Mouse (Mus musculus) CH12.LX (cell line): ENCODE measurements around the gene Efemp2. TPM values are rescaled to one million over a fixed set of nuclear protein-coding genes. Genes with fewer than 3 reads are reported as not detected.

Experiments used
- DNase-seq: peaks from one replicate; pipeline ENCODE4 v3.0.0-alpha.2; 2013; ENCODE audit errors: extremely low read depth
- H3K27ac ChIP-seq: 2 replicates; pipeline ENCODE4 v1.5.1; 2012; ENCODE audit warnings: low read depth, mild to moderate bottlenecking, control low read depth, moderate library complexity; ENCODE audit not compliant: insufficient read depth
- H3K27me3 ChIP-seq: replicated peaks from 2 replicates; pipeline ENCODE3; 2012; ENCODE audit warnings: inconsistent platforms
- H3K36me3 ChIP-seq, 2 experiments: replicated peaks in 1 of 2; 2 replicates each; pipeline versions ENCODE3 to v1.6.1; 2012; ENCODE audit warnings: inconsistent platforms in 1 of 2, low read length in 1 of 2, mild to moderate bottlenecking in 1 of 2, mixed read lengths in 1 of 2, moderate library complexity in 1 of 2; ENCODE audit not compliant: control insufficient read depth in 1 of 2, insufficient read depth in 1 of 2
- H3K4me1 ChIP-seq, 2 experiments: 2 replicates each; pipeline ENCODE4 v1.6.1; 2012; ENCODE audit warnings: inconsistent platforms in 1 of 2, moderate library complexity in 1 of 2; ENCODE audit not compliant: insufficient read depth in 2 of 2, control insufficient read depth in 1 of 2
- H3K4me2 ChIP-seq: 2 replicates; pipeline ENCODE4 v1.6.1; 2012; ENCODE audit warnings: low read depth, mild to moderate bottlenecking, control low read depth; ENCODE audit not compliant: poor library complexity, insufficient read depth, severe bottlenecking
- H3K4me3 ChIP-seq, 3 experiments: fragments of 150-350 bp in 1 of 3; sonication (generic) in 1 of 3; replicated peaks in 1 of 3; 2 replicates each; pipeline versions ENCODE3 to v1.5.1; 2011 to 2012; ENCODE audit warnings: low read depth in 2 of 3, low read length in 2 of 3, mild to moderate bottlenecking in 2 of 3, moderate library complexity in 2 of 3, control low read depth in 1 of 3, improper control_type of control experiment in 1 of 3, inconsistent platforms in 1 of 3, mixed read lengths in 1 of 3; ENCODE audit not compliant: poor library complexity in 1 of 3
- H3K79me2 ChIP-seq: replicated peaks from 2 replicates; pipeline ENCODE4 v1.6.1; 2012; ENCODE audit warnings: mild to moderate bottlenecking, moderate library complexity; ENCODE audit not compliant: control insufficient read depth, poor library complexity, insufficient read depth, severe bottlenecking; ENCODE audit errors: extremely low read depth
- H3K9ac ChIP-seq: 2 replicates; pipeline ENCODE4 v1.6.1; 2012; ENCODE audit warnings: low read depth, mild to moderate bottlenecking, control low read depth, moderate library complexity; ENCODE audit not compliant: insufficient read depth
- H3K9me3 ChIP-seq: replicated peaks from 2 replicates; pipeline ENCODE3; 2012; ENCODE audit warnings: low read length, inconsistent platforms, mixed read lengths
- BHLHE40 ChIP-seq: IDR thresholded peaks from 2 replicates; pipeline ENCODE4 v1.6.1; 2011; ENCODE audit warnings: mild to moderate bottlenecking, low read depth, low read length, improper control_type of control experiment
- CHD1 ChIP-seq: IDR thresholded peaks from 2 replicates; pipeline ENCODE4 v1.6.1; 2012; ENCODE audit warnings: low read depth, low read length, improper control_type of control experiment, inconsistent platforms
- EP300 ChIP-seq: IDR thresholded peaks from 2 replicates; pipeline ENCODE4 v1.6.1; 2011; ENCODE audit warnings: low read length, improper control_type of control experiment
- HCFC1 ChIP-seq: IDR thresholded peaks from 2 replicates; pipeline ENCODE4 v1.6.1; 2012; ENCODE audit warnings: low read depth, mild to moderate bottlenecking, inconsistent platforms, low read length, improper control_type of control experiment
- IRF4 ChIP-seq: IDR thresholded peaks from 2 replicates; pipeline ENCODE4 v1.6.1; 2014; ENCODE audit warnings: low read depth, mild to moderate bottlenecking, inconsistent platforms, low read length, improper control_type of control experiment
- KAT2A ChIP-seq: IDR thresholded peaks from 2 replicates; pipeline ENCODE4 v1.6.1; 2012; ENCODE audit warnings: low read length, improper control_type of control experiment, inconsistent platforms; ENCODE audit not compliant: insufficient replicate concordance
- MYC ChIP-seq: IDR thresholded peaks from 2 replicates; pipeline ENCODE4 v1.6.1; 2011; ENCODE audit warnings: low read depth, mild to moderate bottlenecking, improper control_type of control experiment, low read length
- NRF1 ChIP-seq: IDR thresholded peaks from 2 replicates; pipeline ENCODE4 v1.6.1; 2014; ENCODE audit warnings: low read depth, mild to moderate bottlenecking, inconsistent platforms, low read length, improper control_type of control experiment, moderate library complexity
- PAX5 ChIP-seq: IDR thresholded peaks from 2 replicates; pipeline ENCODE4 v1.6.1; 2012; ENCODE audit warnings: low read length, inconsistent platforms, mixed read lengths
- POLR2AphosphoS2 ChIP-seq: IDR thresholded peaks from 2 replicates; pipeline ENCODE4 v1.6.1; 2011; ENCODE audit warnings: low read depth, low read length, improper control_type of control experiment
- SIN3A ChIP-seq: IDR thresholded peaks from 2 replicates; pipeline ENCODE4 v1.6.1; 2012; ENCODE audit warnings: low read length, improper control_type of control experiment, inconsistent platforms
- UBTF ChIP-seq: IDR thresholded peaks from 2 replicates; pipeline ENCODE4 v1.6.1; 2012; ENCODE audit warnings: low read depth, mild to moderate bottlenecking, inconsistent platforms, low read length, improper control_type of control experiment, moderate library complexity
- ZC3H11A ChIP-seq: IDR thresholded peaks from 2 replicates; pipeline ENCODE4 v1.6.1; 2012; ENCODE audit warnings: low read depth, mild to moderate bottlenecking, inconsistent platforms, low read length, improper control_type of control experiment
- ZKSCAN1 ChIP-seq: IDR thresholded peaks from 2 replicates; pipeline ENCODE4 v1.6.1; 2012; ENCODE audit warnings: low read depth, inconsistent platforms, low read length, improper control_type of control experiment, borderline replicate concordance
- dilution Hi-C: fragments of 300-500 bp; cut with MboI; formaldehyde crosslinking; loops from 2 replicates; pipeline ENCODE4 v1.14.3; 2020; ENCODE audit warnings: low sequenced_read_pairs; ENCODE audit not compliant: extremely low pct_unique_long_range_greater_than_20kb, extremely low pct_ligation_motif_present
- in situ Hi-C: fragments of 300-500 bp; cut with MboI; formaldehyde crosslinking; loops from 3 replicates; pipeline ENCODE4 v1.14.3; 2019; ENCODE audit warnings: low sequenced_read_pairs, low pct_ligation_motif_present, low pct_unique_long_range_greater_than_20kb, mixed read lengths
- polyA plus RNA-seq: library from polyadenylated mRNA; unstranded; fragments of >175 nt; gene quantifications from 2 replicates; pipeline ENCODE4 v1.2.1, GENCODE M21; 2012; ENCODE audit warnings: low read depth; ENCODE audit not compliant: insufficient read length
- total RNA-seq, 2 experiments: library from RNA; depleted of rRNA; stranded (reverse); fragments of 300-350 nt in 1 of 2; fragments of >200 nt in 1 of 2; gene quantifications; 2 replicates each; pipeline ENCODE4 v1.2.3; 2012 to 2014

Gene Efemp2
- total and polyA plus RNA-seq, 3 experiments, result 0.50 to 0.51 TPM; not detected in 1

DNA sequence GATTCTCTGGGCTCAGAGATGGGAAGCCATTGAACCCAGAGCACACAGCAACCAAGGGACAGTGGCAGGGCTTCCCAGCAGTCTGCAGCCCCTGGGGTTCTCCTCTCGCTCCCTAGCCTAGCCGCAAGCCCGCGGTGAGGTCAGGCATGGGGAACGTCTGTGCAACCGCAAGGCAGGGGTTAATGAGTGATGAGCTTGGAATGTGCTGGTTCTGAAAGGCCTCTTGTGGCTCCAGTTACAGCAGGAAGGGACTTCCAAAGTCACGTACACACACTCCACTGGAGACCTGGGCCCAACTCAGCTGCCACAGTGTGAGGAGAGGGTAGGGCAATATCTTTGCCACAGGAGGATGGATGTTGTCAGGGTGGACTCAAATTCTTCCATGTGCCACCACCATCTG lies 28.8 kb upstream of the Efemp2 start:
- Histone ChIP-seq H3K79me2 (no peaks in the 10 kb centered on the region), H3K9ac (no peak overlapping the region), H3K27me3 (peaks cover 50% of the 10 kb centered on the region), H3K4me3 (no peak overlapping the region), H3K27ac (no peak overlapping the region), H3K4me2 (no peak overlapping the region), H3K36me3 (no peaks in the 10 kb centered on the region), H3K9me3 (peaks cover 9% of the 10 kb centered on the region), H3K4me1 (peaks cover 9 to 20% of the 10 kb centered on the region in 2 experiments)
- dilution Hi-C loops (no loop called here), in situ Hi-C loops (no loop called here)
- TF ChIP-seq PAX5 (no peak), ZC3H11A (no peak), MYC (no peak), BHLHE40 (no peak), POLR2AphosphoS2 (no peak), EP300 (no peak), KAT2A (no peak), IRF4 (no peak)
- DNase-seq, result no peak

DNA sequence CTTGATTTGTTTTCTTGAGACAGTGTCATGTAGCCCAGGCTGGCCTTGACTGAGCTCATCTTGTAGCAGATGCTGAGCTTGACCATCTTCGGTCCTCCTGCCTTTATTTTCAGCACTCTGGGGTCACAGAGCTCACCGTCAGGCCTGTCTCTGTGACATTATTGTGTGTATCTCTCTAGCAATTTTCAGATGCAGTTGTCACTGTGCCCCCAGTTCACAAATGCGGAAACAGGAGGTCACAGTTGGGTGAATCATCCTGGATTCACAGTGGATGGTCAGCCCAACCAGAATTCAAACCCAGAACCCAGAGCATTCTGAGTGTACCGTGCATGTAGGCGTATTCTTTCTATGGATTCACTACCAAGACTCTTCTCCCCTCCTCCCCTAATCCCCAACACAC lies 28.0 kb upstream of the Efemp2 start:
- no peak for DNase-seq
- H3K36me3 ChIP-seq, result no peaks in the 10 kb centered on the region
- H3K4me1 ChIP-seq, result peaks cover 9 to 20% of the 10 kb centered on the region in 2 experiments
- no peaks in the 10 kb centered on the region for H3K79me2 ChIP-seq
- no peak overlapping the region for H3K4me2 ChIP-seq
- dilution Hi-C loops, result no loop called here
- no peak for TF ChIP-seq CHD1
- TF ChIP-seq SIN3A, result no peak
- no peak for TF ChIP-seq UBTF
- TF ChIP-seq ZKSCAN1, result no peak
- no peak for TF ChIP-seq EP300
- TF ChIP-seq MYC, result no peak
- no peak for TF ChIP-seq HCFC1
- TF ChIP-seq KAT2A, result no peak
- TF ChIP-seq NRF1, result no peak
- H3K4me3 ChIP-seq, result no peak overlapping the region
- in situ Hi-C loops, result no loop called here
- no peak overlapping the region for H3K9ac ChIP-seq
- H3K9me3 ChIP-seq, result peaks cover 1% of the 10 kb centered on the region
- no peak overlapping the region for H3K27ac ChIP-seq
- peaks cover 50% of the 10 kb centered on the region for H3K27me3 ChIP-seq
